Mouse (Mus musculus) CH12.LX (cell line): Measurements from ENCODE around the gene Zeb2. TPM values are rescaled to one million over a fixed set of nuclear protein-coding genes. Genes with fewer than 3 reads are reported as not detected.
"Not testable (repeated sequence)": the region's sequence is repeated elsewhere in the genome, so short reads cannot be mapped to it uniquely, and the experiment has no call there.

Experiments
- DNase-seq: peaks from one replicate; pipeline ENCODE4 v3.0.0-alpha.2; 2013; ENCODE audit errors: extremely low read depth
- H3K27ac ChIP-seq: 2 replicates; pipeline ENCODE4 v1.5.1; 2012; ENCODE audit warnings: low read depth, mild to moderate bottlenecking, control low read depth, moderate library complexity; ENCODE audit not compliant: insufficient read depth
- H3K27me3 ChIP-seq: replicated peaks from 2 replicates; pipeline ENCODE3; 2012; ENCODE audit warnings: inconsistent platforms
- H3K36me3 ChIP-seq, 2 experiments: replicated peaks in 1 of 2; 2 replicates each; pipeline versions ENCODE3 to v1.6.1; 2012; ENCODE audit warnings: inconsistent platforms in 1 of 2, low read length in 1 of 2, mild to moderate bottlenecking in 1 of 2, mixed read lengths in 1 of 2, moderate library complexity in 1 of 2; ENCODE audit not compliant: control insufficient read depth in 1 of 2, insufficient read depth in 1 of 2
- H3K4me1 ChIP-seq, 2 experiments: 2 replicates each; pipeline ENCODE4 v1.6.1; 2012; ENCODE audit warnings: inconsistent platforms in 1 of 2, moderate library complexity in 1 of 2; ENCODE audit not compliant: insufficient read depth in 2 of 2, control insufficient read depth in 1 of 2
- H3K4me2 ChIP-seq: 2 replicates; pipeline ENCODE4 v1.6.1; 2012; ENCODE audit warnings: low read depth, mild to moderate bottlenecking, control low read depth; ENCODE audit not compliant: poor library complexity, insufficient read depth, severe bottlenecking
- H3K4me3 ChIP-seq, 3 experiments: fragments of 150-350 bp in 1 of 3; sonication (generic) in 1 of 3; replicated peaks in 1 of 3; 2 replicates each; pipeline versions ENCODE3 to v1.5.1; 2011 to 2012; ENCODE audit warnings: low read depth in 2 of 3, low read length in 2 of 3, mild to moderate bottlenecking in 2 of 3, moderate library complexity in 2 of 3, control low read depth in 1 of 3, improper control_type of control experiment in 1 of 3, inconsistent platforms in 1 of 3, mixed read lengths in 1 of 3; ENCODE audit not compliant: poor library complexity in 1 of 3
- H3K79me2 ChIP-seq: replicated peaks from 2 replicates; pipeline ENCODE4 v1.6.1; 2012; ENCODE audit warnings: mild to moderate bottlenecking, moderate library complexity; ENCODE audit not compliant: control insufficient read depth, poor library complexity, insufficient read depth, severe bottlenecking; ENCODE audit errors: extremely low read depth
- H3K9ac ChIP-seq: 2 replicates; pipeline ENCODE4 v1.6.1; 2012; ENCODE audit warnings: low read depth, mild to moderate bottlenecking, control low read depth, moderate library complexity; ENCODE audit not compliant: insufficient read depth
- H3K9me3 ChIP-seq: replicated peaks from 2 replicates; pipeline ENCODE3; 2012; ENCODE audit warnings: low read length, inconsistent platforms, mixed read lengths
- BHLHE40 ChIP-seq: IDR thresholded peaks from 2 replicates; pipeline ENCODE4 v1.6.1; 2011; ENCODE audit warnings: mild to moderate bottlenecking, low read depth, low read length, improper control_type of control experiment
- CHD1 ChIP-seq: IDR thresholded peaks from 2 replicates; pipeline ENCODE4 v1.6.1; 2012; ENCODE audit warnings: low read depth, low read length, improper control_type of control experiment, inconsistent platforms
- CHD2 ChIP-seq: IDR thresholded peaks from 2 replicates; pipeline ENCODE4 v1.6.1; 2011; ENCODE audit warnings: low read length, improper control_type of control experiment
- EP300 ChIP-seq: IDR thresholded peaks from 2 replicates; pipeline ENCODE4 v1.6.1; 2011; ENCODE audit warnings: low read length, improper control_type of control experiment
- ETS1 ChIP-seq: conservative IDR thresholded peaks from 2 replicates; pipeline ENCODE4 v1.6.1; 2012; ENCODE audit warnings: low read depth, mild to moderate bottlenecking, inconsistent platforms, low read length, improper control_type of control experiment, moderate library complexity
- IRF4 ChIP-seq: IDR thresholded peaks from 2 replicates; pipeline ENCODE4 v1.6.1; 2014; ENCODE audit warnings: low read depth, mild to moderate bottlenecking, inconsistent platforms, low read length, improper control_type of control experiment
- MAFK ChIP-seq: IDR thresholded peaks from 2 replicates; pipeline ENCODE4 v1.6.1; 2011; ENCODE audit warnings: low read length, improper control_type of control experiment; ENCODE audit not compliant: insufficient replicate concordance
- MAZ ChIP-seq: IDR thresholded peaks from 2 replicates; pipeline ENCODE4 v1.6.1; 2012; ENCODE audit warnings: low read depth, mild to moderate bottlenecking, inconsistent platforms, low read length, improper control_type of control experiment, moderate library complexity
- MXI1 ChIP-seq: IDR thresholded peaks from 2 replicates; pipeline ENCODE4 v1.6.1; 2011; ENCODE audit warnings: mild to moderate bottlenecking, low read depth, low read length, improper control_type of control experiment
- MYC ChIP-seq: IDR thresholded peaks from 2 replicates; pipeline ENCODE4 v1.6.1; 2011; ENCODE audit warnings: low read depth, mild to moderate bottlenecking, improper control_type of control experiment, low read length
- RAD21 ChIP-seq: IDR thresholded peaks from 2 replicates; pipeline ENCODE4 v1.6.1; 2011; ENCODE audit warnings: low read depth, mild to moderate bottlenecking, low read length, improper control_type of control experiment, moderate library complexity
- SIN3A ChIP-seq: IDR thresholded peaks from 2 replicates; pipeline ENCODE4 v1.6.1; 2012; ENCODE audit warnings: low read length, improper control_type of control experiment, inconsistent platforms
- TCF12 ChIP-seq: IDR thresholded peaks from 2 replicates; pipeline ENCODE4 v1.6.1; 2014; ENCODE audit warnings: low read depth, mild to moderate bottlenecking, inconsistent platforms, low read length, improper control_type of control experiment
- ZC3H11A ChIP-seq: IDR thresholded peaks from 2 replicates; pipeline ENCODE4 v1.6.1; 2012; ENCODE audit warnings: low read depth, mild to moderate bottlenecking, inconsistent platforms, low read length, improper control_type of control experiment
- dilution Hi-C: fragments of 300-500 bp; cut with MboI; formaldehyde crosslinking; loops from 2 replicates; pipeline ENCODE4 v1.14.3; 2020; ENCODE audit warnings: low sequenced_read_pairs; ENCODE audit not compliant: extremely low pct_unique_long_range_greater_than_20kb, extremely low pct_ligation_motif_present
- in situ Hi-C: fragments of 300-500 bp; cut with MboI; formaldehyde crosslinking; loops from 3 replicates; pipeline ENCODE4 v1.14.3; 2019; ENCODE audit warnings: low sequenced_read_pairs, low pct_ligation_motif_present, low pct_unique_long_range_greater_than_20kb, mixed read lengths
- polyA plus RNA-seq: library from polyadenylated mRNA; unstranded; fragments of >175 nt; gene quantifications from 2 replicates; pipeline ENCODE4 v1.2.1, GENCODE M21; 2012; ENCODE audit warnings: low read depth; ENCODE audit not compliant: insufficient read length
- total RNA-seq, 2 experiments: library from RNA; depleted of rRNA; stranded (reverse); fragments of 300-350 nt in 1 of 2; fragments of >200 nt in 1 of 2; gene quantifications; 2 replicates each; pipeline ENCODE4 v1.2.3; 2012 to 2014

Zeb2 gene
- total and polyA plus RNA-seq, 3 experiments = 12.9 to 25.8 (median 20.8) TPM

- TF ChIP-seq RAD21 (no peak), TCF12 (0 out of 2 replicates have a peak, but pooled peaks have one; percentile 6), CHD2 (no peak), EP300 (peak; percentile 77), CHD1 (peak; percentile 79; the same call in 1 of the 2 replicates)
Observed at GRCm38 (mm10) chr2:45112021-45112747, 5.0 kb downstream of the Zeb2 start (continued).

- Histone ChIP-seq H3K4me2 (peak overlapping the region; percentile 17; the same call in 1 of the 2 replicates), H3K27ac (peak overlapping the region; percentile 68), H3K9ac (peak overlapping the region; percentile 100), H3K4me3 (peak overlapping the region; percentile 79 to 84 (median 79)), H3K79me2 (peaks cover 66% of the 10 kb centered on the region), H3K4me1 (peaks cover 0 to 33% of the 10 kb centered on the region in 2 experiments; a peak in 2 of 4 replicates)
- dilution Hi-C loops, H3K36me3 ChIP-seq, DNase-seq, H3K27me3 ChIP-seq, H3K9me3 ChIP-seq: not testable (repeated sequence)
- TF ChIP-seq MAFK (0 out of 2 replicates have a peak, but pooled peaks have one; percentile 4), MXI1 (peak; percentile 28; the same call in 1 of the 2 replicates)
- in situ Hi-C loops = loop anchor here (25.0 kb wide), 2 partner anchors 649 to 1326 kb away; no protein-coding TSS in a partner anchor
Observed at GRCm38 (mm10) chr2:45111571-45111970, 5.6 kb downstream of the Zeb2 start.

- Histone ChIP-seq H3K27me3 (no peaks in the 10 kb centered on the region), H3K36me3 (no peaks in the 10 kb centered on the region), H3K79me2 (peaks cover 73% of the 10 kb centered on the region), H3K9ac (peak overlapping the region; percentile 100), H3K4me2 (peak overlapping the region; percentile 17; the same call in 1 of the 2 replicates), H3K27ac (peak overlapping the region; percentile 76), H3K4me3 (peak overlapping the region; percentile 79 to 84 (median 79)), H3K4me1 (peaks cover 0 to 34% of the 10 kb centered on the region in 2 experiments; a peak in 2 of 4 replicates), H3K9me3 (no peaks in the 10 kb centered on the region)
- DNase-seq = no peak
- dilution Hi-C loops (no loop called here), in situ Hi-C loops (loop anchor here (25.0 kb wide), 2 partner anchors 649 to 1326 kb away; no protein-coding TSS in a partner anchor)
- TF ChIP-seq ETS1 (0 out of 2 replicates have a peak, but pooled peaks have one; percentile 4), ZC3H11A (no peak), MAZ (peak; percentile 70; the same call in 1 of the 2 replicates), SIN3A (peak; percentile 75), MYC (no peak), MXI1 (0 out of 2 replicates have a peak, but pooled peaks have one; percentile 4), IRF4 (peak; percentile 35; the same call in 1 of the 2 replicates), BHLHE40 (0 out of 2 replicates have a peak, but pooled peaks have one; percentile 36)
Observed at GRCm38 (mm10) chr2:45110757-45111411, 6.3 kb downstream of the Zeb2 start.
